Mouse (Mus musculus) ovary, postnatal 14 days (tissue): Measurements from ENCODE around the gene Mecom.

Experiments used
- DNase-seq: peaks from one replicate; pipeline ENCODE4 v3.0.0; 2022; ENCODE audit warnings: low spot score

The Mecom gene

DNA sequence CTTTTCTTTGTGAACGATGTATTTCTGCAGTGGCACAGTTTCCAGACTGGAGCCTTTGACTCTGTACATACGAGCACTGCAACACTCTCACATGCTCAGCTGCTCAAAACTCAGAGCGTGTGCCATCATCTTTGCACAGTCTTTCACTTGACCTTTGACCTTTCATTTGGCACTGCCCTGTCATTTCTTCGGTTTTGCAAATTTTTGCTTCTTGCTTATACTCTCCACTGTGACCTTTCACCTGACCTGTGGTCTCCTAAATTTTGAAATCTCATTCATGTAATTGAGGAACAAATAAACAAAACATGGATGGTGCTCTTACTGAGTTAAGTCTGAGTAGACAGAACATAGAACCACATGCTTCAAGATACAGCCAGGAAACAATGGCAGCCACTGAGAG lies 446.7 kb downstream of the Mecom start:
- DNase-seq: no peak

DNA sequence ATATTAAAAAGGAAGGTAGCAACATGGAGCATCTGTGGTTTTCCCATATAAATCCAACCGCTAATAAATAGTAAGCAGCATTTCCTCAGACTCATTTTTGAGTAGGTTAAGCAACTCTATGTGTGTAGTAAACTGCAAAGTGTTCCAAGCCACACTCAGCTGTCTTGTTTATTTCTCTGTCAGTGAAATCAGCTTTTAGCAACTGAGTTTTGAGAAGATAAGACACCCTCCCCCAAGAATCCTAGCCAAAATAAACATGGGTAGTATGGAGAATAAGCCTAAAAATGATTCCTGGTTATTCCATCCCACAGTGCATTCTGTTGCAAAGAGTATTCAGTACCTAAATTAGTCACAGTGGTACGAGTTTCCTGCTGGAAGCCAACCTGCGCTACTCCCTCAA lies 450.1 kb downstream of the Mecom start:
- DNase-seq: no peak

DNA sequence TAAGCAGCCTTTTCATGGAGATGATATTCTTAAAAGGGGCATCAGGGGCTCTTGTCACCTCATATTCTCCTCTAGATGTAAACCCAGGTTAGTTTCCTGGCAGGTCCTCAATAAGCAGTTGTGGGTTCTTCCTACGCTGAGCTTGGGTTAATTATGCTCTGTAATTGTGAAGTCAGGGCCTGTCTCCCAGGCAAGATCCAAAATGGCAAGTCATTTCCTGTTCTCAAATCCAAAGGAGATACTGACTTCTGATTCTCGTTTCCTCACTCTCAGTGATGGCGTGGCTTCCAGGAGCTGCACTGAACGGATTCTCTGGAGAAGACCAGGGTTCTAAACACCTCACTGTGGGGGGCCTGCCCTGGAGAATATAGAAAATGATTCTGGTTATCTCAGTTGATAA lies 450.7 kb downstream of the Mecom start:
- no peak for DNase-seq

DNA sequence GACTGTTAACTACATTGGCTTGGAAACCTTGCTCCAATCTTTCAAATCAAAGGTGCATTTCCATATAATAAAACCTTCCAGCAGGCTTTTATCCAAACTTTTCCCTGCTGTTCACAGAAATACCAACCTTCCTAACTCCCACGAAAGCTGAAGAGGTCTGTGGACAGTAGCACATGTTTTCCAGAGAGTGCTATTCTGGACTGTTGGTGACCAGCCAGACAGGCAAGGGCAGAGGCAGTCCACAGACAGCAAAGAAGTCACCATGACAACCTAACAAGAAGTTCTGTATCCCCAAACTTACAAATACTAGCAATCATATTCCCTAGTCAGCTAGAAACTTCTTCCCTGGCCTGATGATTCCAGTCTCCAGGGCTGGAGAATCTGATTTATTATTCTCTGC lies 454.8 kb downstream of the Mecom start:
- DNase-seq: no peak

DNA sequence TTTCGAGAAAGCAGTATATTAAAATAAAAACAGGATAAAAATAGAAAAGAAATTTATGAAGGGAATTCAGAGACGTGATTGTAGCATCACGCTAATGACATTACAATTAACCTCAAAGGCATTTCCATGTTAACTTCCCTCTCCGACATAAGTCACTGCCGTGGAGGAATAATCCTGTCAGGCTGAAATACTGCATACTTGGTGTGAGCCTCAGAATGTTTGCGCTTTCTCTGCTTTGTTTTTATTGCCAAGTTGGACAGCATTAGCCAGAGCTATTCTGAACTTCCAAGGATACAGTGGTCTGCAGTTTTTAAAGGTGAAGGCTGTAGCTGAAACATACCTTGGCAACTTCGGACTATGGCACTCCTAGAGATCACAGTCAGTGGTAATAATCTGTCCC lies 455.3 kb downstream of the Mecom start:
- no peak for DNase-seq

DNA sequence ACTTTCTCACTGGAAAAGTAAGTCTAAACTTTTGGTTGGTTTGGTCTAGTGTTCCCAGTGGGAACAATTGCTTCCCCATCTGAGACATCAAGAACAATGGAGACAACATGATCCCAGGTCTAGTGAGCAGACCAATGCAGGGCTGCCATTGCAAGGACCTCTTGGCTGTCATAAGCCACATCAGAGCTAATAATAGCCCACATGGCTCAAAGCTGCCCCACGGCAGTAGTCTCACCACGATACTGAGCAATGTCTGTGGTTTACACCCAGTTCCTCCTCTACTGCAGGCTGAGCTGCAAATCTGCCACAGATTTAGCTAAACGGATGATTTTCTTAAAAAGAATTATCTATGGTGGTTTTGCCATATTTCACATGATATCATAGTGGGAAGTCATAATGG lies 455.9 kb downstream of the Mecom start:
- no peak for DNase-seq

DNA sequence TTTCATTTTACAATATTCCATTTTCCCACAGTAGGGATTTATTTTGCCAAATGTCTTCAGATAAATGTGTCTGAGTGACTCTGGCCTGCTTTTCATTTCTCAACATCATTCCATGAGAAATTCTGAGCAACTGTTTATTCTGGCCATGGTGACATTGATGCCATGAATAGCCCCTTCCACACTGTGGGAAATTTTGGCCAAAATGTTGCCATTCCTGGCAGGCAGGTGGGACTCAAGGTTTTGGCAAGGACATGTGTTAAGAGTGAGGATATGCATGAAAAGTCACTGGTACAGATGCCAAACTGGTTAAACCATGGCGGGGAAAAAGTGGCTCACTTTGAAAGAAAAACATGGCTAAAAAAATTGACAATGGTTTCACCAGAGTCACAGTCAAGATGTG lies 456.4 kb downstream of the Mecom start:
- DNase-seq: no peak

DNA sequence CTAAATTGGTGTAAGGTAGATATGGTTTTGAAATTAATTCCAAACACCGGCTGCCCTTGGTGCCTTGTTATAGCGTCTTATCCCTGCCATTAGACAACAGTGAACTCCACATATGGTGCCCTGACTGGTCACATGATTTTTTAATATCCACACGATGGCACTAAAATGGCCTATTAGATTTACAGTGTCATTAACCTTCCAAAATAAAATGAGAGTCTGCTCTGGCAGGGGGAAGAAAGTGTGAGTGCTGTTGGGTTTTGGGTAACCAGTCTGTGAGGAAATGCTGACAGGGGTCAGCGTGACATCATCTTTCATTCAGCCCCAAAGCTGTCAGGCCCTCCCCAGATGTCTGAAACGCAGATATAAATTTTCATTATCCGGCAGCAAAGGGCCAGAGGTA lies 461.7 kb downstream of the Mecom start:
- DNase-seq: no peak

DNA sequence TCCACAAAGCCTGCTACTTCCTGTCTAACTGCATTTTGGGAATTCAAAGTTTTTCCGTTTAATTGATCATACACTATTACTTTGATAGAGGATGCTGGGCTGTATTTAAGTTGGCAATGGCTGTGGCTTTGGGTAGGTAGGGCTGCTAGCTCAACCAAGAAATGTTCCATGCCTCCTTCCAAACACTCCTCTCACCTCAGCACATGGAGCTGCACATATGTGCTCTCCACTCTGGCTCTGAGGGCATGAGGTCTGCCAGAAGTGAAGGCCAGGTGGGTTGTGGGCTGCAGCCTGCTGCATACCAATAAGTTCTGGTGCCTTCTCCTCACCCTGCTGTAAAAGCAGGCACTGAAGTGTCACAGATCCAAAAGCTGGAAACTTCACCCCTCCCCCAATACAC lies 464.0 kb downstream of the Mecom start:
- DNase-seq: no peak

DNA sequence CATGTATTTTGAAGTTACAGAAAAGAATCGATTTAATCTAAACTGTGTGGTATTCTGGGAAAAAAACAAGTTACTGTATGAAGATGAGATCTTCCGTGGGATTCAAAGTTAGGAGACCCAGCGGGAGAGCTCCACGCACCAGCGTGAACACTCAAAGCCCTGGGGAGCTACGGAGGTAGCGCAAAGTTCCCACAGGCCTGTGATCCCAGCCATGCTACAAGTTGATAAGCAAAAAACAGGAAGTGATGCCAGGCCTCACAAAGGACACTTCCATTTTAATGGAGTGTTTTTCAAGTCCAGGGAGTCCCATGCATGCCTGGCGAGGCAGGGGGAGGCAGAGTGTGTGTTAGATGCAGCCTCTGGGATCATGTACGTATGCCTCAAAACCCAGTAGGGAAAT lies 464.5 kb downstream of the Mecom start:
- no peak for DNase-seq

DNA sequence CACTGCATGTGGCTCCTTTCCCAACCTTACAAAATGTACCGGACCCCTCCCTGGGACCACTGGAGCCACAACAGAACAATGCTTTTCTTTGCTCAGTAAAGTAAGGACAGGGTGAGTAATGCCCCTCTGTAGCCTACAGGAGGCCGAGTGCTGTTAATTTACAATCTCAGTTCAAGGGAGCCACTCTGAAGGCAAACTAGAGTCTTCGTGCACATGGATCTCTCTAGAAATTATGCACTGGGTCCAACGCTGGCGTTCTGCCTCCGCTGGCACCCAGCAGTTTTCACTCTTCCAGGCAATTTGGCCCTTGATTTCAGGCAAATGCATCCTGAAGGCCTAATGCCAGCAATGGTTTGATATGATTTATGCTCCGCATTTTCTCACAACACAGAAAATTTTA lies 467.0 kb downstream of the Mecom start:
- DNase-seq: peak; percentile 3

DNA sequence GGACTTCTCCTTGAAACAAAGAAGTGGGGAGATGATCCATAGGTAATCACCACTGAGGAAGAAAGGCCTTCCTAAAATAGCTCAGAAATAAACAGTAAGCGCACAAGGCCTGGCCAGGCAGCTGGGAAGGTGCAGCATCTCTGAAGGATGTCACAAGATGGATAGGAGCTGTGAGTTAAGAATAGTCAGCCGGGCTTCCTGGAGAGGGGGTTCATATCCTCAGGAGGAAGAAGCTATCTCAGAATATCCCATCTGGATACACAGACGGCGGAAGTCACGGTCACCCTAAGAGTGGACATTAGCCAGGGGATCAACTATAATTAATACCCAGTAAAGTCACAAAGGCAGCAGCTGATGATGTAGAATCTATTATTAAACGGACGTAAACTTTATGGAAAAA lies 471.3 kb downstream of the Mecom start:
- DNase-seq: no peak

DNA sequence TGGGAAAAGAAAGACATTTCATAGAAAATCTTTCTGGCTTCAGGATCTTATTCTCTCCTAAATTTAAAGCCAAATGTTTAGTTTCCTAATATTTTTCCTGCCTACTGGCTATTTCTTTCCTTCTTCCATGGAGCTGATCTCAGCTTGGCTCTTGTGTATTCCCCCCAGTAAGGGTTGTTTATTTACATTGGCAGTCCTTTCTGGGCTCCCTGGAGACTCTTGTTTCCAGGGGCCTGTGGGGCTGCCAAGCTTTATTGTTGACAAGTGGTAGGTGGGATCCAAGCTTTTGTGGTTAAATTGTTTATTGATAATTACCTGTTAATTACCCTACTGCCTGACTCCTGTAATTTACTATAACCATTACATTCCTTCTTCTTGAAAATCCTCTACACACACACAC lies 476.5 kb downstream of the Mecom start:
- DNase-seq: no peak

DNA sequence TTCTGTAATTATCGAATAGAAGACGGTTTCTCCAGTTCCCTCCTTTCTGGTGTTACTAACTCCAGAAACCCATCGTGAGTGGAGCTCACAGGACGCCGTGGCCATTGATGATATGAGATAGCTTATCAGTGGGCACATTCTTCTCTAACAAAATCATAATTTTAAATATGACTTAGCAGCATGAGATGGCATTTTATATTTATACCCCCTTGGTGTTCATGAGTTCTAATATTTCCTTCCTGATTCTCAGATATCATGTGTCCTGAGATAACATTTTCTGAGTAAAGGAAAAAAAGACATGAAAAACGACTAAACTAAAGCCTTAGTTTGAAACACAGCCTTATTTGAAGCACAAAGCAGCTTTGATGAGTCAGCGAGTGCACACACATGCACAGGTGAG lies 481.3 kb downstream of the Mecom start:
- DNase-seq: no peak

DNA sequence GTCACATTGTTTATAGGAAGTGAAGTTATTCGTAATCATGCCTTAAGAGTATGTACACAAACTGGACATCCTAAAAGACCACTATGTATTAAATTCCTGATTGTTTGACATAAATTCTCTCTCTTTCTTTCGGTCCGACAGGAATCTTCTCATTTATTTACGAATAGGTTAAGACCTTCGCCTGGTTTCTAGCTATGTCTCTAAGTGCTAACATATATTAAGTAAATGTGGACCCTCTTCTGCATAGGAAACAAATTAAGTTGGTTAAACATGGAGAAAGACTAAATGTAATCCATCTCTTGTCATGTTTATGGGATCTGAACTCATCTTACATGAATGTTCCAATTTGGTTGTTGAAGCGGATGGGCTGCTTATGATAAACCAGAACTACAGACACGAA lies 487.8 kb downstream of the Mecom start:
- no peak for DNase-seq

DNA sequence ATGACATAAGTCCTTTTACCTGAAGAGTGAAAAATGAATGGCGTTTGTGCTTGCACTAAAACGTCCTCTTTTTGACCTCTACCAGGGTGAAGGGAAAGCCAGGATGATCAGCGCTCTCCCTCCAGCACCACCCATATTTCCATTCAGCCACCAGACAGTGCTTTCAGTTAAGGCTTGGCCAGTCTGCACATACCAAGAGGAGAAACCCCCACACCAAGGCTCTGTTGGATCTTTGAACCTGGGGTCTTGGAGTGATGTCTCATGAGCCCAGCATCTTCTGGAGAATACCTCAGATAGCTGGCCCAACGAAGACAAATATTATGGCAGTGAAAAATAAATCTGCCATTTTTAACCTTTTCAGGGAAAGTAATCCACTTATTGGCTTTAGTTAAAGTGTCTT lies 488.2 kb downstream of the Mecom start:
- DNase-seq: no peak

DNA sequence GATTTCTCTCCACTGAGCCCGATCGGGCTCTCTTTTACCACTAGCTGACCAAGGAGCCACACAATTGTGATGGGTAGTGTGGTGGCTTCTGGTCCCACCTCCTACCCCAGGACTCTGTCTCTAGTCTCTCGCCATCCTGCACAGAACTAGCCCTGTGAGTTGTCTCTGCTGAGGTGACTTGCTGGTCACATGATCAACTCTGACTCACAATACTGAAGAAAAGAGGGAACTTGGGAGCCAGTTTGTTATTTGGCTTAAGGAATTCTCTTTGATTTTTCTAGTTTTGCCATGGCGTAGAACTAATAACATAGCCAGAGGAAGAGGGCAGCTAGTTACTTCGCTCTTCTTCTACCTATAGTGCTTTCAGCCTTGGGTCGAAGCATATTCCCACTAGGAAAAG lies 496.5 kb downstream of the Mecom start:
- DNase-seq: no peak

DNA sequence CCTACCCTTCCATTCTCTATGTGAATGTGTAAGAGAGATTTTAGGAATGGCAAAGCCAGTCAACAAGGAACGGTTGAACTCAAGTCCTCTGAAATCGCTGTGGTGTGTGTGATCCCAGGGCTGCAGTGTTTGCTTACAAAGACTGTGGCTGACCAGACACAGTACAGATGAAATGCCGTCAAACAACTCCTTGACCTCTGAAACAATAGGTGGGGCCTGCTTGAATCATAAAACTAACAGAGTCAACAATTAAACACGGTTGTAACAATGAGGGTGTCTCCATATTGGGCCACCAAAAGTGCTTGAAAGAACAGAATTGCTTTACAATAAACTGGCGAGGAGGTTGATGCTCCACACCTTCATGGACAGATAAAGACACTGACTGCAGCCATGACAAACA lies 497.0 kb downstream of the Mecom start:
- DNase-seq: no peak

DNA sequence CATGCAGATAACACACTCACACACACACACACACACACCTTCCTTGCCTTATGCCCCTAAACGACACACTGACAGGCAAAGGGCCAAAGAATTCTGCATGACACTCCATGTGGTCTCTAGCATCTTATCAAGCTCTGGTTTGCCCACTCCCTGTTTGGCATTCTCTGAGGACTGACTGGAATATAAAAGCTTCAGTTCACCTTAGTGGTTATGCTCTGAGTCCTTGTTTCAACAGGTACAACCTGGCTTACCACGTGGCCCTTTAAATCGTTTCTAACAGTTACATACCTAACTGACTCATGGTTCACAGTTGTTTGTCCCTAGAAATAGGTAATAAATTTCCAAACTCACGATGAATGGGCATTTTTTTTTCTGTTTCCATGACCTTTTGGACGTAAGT lies 499.0 kb downstream of the Mecom start:
- no peak for DNase-seq

DNA sequence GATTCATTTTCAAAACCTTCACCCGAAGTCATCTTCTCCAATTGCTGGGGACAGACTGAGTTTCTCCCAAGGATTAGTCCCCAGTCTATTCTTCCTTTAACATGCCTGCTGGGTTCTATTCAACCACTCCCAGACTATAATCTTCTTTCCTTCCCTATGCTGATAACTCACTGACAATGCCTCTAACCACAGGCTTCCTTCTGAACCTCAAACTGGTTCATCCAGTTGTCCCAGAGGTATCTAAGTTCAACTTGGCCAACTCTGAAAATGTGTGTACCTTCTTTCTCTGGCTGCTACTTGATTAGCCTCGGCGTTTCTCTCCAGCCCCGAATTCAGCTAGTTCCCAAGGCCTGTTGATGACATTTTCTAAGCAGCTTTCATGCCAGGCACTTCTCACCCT lies 499.7 kb downstream of the Mecom start:
- no peak for DNase-seq

DNA sequence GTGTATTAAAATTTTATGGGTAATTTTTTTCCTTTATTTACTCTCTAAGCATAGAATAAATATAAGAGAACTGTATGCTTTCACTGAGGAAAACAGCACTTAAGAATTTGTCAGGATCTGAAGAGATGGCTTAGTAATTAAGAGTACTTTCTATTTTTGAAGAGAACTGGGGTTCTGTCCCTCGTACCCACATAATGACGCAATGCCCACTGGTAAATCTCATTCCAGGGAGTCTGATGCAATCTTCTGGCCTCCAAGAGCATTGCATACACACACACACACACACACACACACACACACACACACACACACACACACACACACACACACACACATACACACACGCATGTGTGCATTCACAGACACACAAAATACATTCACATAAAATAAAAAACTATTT lies 504.3 kb downstream of the Mecom start:
- no peak for DNase-seq

DNA sequence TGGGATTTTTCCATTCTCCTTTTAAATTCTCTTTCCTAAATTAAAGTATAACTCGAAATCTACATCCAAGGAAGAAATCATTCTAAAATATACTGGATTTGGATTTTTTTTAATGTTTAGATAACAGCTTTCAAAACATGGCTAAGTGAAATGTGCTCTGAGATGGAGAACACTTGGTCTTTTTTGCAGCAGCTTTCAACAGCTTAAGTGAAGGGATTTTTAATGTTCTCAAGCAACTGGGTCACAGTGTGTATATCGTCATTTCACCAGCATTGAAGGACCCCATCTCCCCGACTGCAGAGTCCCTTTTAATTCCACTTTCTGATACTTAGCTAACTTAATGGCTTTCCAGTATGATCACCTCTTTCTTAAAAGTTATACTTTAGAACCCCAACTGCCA lies 509.3 kb downstream of the Mecom start:
- no peak for DNase-seq

DNA sequence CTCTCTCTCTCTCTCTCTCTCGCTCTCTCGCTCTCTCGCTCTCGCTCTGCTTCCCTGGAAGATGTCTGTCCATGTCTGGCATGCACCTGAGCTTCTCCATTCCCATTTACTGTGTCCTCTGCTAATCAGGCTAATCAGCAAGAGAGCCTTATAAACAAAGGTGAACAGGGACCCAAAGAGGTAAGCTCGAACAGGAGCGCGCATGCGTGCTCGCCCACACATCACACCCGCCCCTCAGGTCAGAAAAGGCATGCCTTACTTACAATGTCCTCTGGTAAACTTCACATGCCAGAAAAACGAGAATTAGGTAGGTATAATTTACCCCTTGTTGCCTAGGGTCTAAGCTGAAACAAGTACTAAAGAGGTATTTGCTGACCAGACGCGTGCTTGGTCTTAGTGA lies 527.8 kb downstream of the Mecom start:
- DNase-seq: no peak

DNA sequence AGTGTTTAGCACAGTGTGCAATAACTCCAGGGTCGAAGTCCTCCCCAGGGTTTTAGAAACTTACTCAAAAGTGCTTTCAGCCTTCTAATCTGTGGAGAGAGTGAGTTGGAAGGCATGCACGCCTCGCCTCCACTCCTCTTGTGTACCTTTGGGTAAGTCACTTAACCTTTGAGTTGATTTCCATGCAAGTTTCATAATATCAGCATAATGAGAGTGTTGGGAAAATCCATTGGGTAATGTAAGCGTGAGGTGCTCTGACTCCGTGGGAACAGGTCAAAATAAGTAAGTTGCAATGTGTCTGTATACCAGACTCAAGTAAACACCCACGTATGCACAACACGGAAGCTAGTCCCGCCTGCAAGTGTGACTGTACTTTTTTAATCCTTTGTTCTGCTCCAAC lies 528.4 kb downstream of the Mecom start:
- DNase-seq: no peak

DNA sequence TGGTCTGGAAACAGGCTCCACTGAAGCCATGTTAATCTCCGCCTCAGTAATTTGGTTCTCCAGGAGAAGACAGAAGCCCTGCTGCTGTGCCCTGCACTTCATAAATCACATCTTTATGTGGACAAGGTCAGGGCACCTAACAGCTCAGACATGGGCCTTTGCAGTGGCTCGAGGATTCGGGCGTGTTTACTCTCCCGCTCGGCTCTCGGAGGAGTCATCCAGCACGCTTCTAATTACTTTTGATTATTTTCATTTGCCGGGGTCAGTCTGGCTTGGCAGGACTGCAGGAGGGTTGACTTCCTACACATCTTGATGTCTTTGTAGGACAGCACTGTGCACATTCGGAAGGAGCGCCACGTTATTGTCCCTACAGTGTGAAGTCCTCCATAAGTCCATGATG lies 529.6 kb downstream of the Mecom start:
- no peak for DNase-seq

DNA sequence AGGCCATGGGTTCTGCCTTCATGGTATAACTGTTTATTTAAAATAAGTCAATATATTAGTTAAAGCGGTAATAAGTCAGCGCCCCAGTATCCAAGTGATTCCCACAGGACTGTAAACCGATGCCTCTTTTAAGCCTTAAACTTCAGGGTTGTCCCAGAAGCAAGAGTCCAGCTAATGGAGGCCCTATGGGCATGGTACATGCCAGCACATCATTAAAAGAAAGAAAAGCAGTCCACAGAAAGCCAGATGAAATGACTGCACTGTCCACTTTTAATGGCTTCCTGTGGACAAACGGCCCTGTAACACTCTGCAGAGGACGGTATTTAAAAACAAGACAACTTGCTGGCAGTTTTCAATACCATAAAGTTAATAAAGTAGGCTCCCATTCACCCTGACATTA lies 531.0 kb downstream of the Mecom start:
- DNase-seq: no peak
